Mouse (Mus musculus) kidney, postnatal 25 days (tissue): ENCODE data around the gene Trim12c.
"Not testable (repeated sequence)": the region's sequence is repeated elsewhere in the genome, so short reads cannot be mapped to it uniquely, and the experiment has no call there.

Experiments
- DNase-seq, 2 experiments: peaks; one replicate each; pipeline ENCODE4 v3.0.0; 2021; ENCODE audit warnings: mixed read lengths in 2 of 2

Gene Trim12c

DNA sequence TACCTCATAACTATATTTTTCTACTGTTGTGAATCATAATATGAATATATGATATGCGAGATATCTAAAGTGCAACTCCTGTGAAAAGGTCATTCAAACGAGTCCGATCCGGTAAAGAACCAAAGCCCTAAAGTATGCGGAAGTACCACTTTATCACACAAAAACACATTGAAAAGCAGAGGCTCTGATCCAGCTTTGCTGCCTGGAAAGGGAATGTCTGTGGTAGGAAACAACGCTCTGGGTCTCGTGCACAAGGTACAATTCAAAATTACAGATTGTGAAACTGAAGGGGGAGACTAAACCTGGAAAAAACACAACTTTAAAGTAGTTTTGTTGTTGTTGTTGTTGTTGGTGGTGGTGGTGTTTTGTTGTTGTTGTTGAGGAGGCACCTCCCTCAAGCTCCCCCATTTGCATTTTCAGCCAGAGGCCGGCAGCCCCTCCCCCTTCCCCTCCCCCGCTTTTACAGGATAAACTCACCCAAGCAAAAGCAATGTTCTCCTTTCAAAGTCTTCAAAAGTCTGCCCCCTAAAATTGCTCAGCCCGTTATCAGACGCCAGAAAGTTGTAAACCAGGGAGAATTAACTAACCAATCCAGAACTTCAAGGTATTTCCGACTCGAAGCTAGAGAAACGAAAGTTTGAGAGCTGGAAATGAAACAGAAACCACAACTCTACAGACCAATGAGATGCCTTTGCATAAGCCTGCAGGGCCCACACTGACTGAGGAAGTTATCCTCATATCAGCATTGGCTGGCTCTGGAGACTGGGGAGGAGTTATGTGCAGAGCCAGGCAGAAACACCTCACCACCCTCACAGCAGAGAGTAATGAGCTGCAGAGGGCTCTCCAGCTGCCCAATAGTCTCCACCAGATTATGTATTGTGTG is at the start of gene Trim12c:
Trim12c (minus strand) TSS at position 646 of the 883 bp plus-strand sequence.
- peak; percentile 77 to 90 for DNase-seq

DNA sequence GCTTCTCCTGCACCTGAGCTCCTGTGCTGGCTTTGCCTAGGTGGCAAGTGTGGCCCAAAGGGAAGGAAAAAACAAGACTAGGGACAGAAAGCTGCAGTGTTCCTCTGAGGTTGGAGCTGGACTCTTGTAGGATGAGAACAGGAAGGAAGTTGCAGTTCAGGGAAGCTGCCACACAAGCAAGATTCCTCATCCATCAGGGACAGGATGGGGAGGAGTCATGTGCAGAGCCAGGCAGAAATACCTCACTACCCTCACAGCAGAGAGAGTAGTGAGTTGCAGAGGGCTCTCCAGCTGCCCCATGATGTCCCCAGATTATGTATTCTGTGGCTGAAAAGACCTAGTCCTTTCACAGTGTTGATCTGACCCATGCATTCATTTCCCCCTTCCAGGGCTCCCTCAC is 48.0 kb upstream of the Trim12c start:
- DNase-seq: peak in 1 of 2 experiments; percentile 37

DNA sequence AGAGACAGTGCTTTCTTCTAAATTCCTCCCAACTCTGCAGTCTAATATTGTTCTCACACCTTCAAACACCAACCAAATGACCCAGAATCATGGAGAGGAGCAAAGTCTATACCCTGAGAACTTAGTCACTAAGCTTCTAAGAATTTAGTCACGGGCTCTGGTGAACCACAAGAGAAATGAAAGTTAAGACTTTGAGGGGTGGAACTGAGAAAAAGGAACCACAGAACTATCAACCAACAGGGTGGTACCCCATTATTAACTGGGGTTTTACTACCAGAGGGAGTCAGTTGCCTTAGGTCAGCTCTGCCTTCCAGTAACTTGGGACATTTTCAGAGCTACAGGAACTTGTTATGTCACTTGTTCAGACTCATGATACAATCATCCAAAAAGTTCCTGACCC is 47.5 kb upstream of the Trim12c start, which contains the start of gene Trim30c:
Trim30c (minus strand) TSS at position 140 of the 400 bp plus-strand sequence.
- no peak for DNase-seq

DNA sequence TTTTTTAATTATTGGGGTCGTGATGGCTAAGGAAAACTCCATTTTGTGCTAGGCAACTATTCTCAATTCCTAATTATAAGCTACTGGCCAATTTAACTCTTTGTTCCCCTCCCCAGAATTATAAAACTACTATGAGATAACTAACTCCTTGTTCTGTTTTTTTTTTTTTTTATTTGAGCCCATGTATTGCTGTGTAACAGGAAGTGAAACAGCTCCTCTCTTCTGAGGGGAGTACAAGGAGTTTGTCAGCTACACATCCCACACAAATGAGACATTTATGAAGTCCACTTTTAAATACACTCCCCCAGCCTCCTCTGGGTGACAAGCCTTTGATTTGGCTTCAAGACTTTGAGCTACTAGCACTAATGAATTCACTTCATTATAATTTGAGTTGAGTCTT is 45.3 kb upstream of the Trim12c start:
- no peak for DNase-seq

DNA sequence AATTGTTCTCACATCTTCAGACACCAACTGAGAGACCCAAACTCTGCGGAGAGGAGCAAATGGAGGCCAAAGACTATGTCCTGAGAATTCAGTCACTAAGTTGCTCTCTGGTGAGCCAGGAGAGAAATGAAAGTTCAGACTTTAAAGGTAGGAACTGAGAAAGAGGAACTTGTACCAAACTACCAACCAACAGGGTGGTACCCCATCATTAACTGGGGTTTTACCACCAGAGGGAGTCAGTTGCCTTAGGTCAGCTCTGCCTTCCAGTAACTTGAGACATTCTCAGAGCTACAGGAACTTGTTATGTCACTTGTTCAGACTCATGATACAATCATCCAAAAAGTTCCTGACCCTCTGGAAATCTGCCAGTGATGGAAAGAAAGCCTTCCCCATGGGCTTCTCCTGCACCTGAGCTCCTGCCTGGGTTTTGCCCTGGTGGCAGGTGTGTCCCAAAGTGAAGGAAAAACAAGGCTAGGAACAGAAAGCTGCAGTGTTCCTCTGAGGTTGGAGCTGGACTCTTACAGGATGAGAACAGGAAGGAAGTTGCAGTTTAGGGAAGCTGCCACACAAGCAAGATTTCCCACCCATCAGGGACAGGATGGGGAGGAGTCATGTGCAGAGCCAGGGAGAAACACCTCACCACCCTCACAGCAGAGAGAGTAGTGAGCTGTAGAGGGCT is 16.7 kb upstream of the Trim12c start, which contains the start of gene Trim30b:
Trim30b (minus strand) TSS at position 149 of the 679 bp plus-strand sequence.
- DNase-seq: no peak

DNA sequence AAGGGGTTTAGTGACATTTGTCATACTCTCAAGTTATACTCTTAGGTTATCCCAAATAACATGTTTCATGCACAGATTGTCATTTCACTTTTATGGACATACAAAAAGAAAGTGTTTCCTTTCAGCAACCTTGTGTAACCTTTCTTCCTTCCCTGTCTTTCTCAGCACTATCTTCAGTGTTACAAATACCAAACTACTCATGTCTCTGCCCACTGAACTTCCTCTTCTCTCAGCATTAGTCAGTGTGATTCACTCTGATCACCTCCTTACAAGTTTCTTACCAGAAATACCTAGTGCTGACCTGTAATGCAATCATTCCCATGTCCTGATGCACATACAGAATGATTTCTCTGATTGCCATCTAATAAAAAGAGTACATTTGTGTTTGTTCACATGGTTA is 13.2 kb upstream of the Trim12c start:
- no peak for DNase-seq

DNA sequence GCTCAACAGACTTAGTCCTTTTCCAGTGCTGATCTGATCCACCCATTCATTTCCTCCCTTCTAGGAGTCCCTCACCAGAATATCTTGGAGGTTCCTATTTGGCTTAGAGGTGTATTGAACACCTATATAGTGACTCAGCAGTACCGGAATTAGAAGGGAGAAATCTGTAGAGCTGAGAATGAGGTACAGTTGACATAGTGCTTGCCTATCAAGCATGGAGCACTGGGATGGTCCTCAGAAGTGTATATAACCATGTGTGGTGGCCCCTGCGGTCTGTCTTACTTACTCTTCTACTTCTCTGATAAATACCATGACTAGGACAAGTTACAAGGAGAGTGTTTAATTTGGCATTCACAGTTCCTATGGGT is 422 bp upstream of the Trim12c start:
- DNase-seq: no peak

DNA sequence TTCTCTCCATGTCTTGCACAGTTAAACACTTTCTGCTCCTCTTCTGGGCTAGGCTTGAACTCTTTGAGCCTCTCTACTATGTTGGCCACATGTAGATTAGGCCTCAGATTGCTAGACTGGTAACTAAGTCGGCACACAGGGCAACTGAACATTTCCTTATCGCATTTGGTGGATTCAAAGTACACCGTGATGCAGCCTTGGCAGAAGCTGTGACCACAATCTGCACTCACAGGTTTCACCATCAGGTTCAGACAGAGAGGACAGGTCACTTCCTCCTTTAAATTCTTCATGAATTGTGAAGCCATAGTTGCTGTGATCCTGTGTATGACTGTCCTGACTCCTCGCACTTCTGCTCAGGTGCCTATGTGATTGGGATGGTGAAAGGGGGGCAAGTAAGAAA is 5.1 kb downstream of the Trim12c start:
- not testable (repeated sequence) for DNase-seq

DNA sequence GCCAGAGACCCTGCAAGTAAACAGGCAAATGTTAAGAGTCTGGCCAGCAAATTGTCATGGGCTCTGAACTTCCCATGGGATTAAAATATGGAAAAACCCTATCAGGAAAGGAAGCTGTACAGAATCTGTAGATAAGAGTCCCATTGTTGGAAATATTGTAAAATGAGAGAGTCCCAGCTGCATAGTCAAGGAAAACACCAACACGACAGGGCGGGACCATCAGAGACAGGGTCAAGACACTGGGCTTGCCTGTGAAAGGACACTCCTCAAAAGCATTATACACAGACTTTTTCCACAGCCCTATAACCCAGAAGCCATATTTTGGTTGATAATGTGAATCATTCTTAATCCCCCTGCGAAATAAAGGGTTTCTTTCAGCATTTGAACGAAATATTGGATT is 12.4 kb downstream of the Trim12c start:
- DNase-seq: not testable (repeated sequence)

DNA sequence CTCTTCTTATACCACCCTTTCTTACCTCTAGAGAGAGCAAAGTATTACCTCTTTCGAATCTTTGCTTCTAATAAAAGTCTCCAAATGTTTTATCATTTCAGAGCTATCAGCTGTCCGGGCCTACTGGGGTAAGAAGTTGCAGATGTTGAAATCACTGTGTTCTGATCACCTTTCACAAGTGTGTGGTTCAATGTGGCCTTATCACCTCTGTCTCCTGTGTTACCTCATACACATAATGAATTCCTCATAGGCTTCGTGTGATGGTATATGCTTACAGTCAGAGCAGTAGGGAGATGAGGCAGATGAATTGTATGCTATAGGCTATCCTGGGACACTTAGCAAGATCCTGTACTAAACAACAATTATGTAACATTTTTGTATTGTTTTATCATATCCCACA is 17.6 kb downstream of the Trim12c start:
- not testable (repeated sequence) for DNase-seq

DNA sequence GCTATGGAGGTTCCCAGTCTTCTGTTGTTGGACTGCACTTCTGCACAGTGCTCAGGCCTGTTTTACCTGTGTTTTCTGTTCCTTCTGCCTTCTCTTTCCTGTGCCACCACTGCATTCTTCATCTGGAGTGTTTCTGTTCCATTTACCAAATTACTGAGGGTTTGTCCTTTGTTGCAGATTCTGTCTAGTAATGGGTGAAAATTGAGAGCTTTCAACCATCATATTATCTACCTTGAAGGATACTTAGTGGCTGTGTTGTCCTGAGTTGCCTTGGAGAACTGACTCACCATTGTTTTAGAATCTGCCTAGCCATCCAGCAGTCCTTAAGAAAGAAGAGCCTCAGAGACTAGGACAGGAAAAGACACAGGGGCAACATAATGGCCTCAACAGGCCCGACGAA is 24.0 kb downstream of the Trim12c start, which contains the start of gene Trim34b:
Trim34b (plus strand) TSS at position 301 of the 400 bp plus-strand sequence.
- DNase-seq: not testable (repeated sequence)

DNA sequence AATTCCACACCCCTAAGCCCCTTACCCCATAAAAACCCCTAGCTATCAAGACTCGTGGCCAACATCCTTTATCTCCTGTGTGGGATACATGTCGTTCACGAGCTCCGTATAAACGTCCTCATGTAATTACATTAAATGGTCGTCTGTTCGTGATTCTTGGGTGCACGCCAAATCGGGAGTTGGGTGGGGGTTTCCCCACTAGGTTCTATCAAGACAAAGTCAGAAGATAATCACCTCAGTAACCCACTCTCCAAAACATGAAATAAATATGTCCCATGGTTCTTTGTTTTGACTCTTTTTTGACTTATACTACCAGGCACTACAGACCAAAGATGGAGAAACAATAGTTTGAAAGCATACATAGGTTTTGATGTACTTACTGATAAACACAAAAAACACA is 31.1 kb downstream of the Trim12c start:
- DNase-seq: no peak

DNA sequence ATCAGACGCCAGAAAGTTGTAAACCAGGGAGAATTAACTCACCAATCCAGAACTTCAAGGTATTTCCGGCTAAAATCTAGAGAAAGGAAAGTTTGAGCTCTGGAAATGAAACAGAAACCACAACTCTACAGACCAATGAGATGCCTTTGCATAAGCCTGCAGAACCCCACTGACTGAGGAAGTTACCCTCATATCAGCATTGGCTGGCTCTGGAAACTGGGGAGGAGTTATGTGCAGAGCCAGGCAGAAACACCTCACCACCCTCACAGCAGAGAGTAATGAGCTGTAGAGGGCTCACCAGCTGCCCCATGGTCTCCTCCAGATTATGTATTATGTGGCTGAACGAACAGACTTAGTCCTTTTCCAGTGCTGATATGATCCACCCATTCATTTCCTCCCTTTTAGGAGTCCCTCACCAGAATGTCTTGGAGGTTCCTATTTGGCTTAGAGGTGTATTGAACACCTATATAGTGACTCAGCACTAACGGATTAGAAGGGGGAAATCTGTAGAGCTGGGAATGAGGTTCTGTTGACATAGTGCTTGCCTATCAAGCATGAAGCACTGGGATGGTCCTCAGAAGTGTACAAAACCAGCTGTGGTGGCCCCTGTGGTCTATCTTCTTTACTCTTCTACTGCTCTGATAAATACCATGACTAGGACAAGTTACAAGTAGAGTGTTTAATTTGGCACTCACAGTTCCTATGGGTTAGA is 37.6 kb downstream of the Trim12c start, which contains the start of gene Trim12a:
Trim12a (minus strand) TSS at position 98 of the 712 bp plus-strand sequence.
- not testable (repeated sequence) for DNase-seq

DNA sequence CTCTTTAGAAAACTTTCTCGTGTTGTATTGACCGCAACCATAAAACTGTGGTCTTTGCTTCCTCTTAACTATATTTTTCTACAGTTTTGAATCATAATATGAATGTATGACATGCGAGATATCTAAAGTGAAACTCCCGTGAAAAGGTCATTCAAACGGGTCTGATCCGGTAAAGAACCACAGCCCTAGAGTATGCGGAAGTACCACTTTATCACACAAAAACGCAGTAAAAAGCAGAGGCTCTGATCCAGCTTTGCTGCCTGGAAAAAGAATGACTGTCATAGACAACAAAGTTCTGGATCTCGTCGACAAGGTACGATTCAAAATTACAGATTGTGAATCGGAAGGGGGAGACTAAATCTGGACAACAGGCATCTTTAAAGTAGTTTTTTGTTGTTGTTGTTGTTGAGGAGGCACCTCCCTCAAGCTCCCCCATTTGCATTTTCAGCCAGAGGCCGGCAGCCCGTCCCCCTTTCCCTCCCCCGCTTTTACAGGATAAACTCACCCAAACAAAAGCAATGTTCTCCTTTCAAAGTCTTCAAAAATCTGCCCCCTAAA is 38.3 kb downstream of the Trim12c start:
- peak in 1 of 2 experiments; percentile 10 for DNase-seq

DNA sequence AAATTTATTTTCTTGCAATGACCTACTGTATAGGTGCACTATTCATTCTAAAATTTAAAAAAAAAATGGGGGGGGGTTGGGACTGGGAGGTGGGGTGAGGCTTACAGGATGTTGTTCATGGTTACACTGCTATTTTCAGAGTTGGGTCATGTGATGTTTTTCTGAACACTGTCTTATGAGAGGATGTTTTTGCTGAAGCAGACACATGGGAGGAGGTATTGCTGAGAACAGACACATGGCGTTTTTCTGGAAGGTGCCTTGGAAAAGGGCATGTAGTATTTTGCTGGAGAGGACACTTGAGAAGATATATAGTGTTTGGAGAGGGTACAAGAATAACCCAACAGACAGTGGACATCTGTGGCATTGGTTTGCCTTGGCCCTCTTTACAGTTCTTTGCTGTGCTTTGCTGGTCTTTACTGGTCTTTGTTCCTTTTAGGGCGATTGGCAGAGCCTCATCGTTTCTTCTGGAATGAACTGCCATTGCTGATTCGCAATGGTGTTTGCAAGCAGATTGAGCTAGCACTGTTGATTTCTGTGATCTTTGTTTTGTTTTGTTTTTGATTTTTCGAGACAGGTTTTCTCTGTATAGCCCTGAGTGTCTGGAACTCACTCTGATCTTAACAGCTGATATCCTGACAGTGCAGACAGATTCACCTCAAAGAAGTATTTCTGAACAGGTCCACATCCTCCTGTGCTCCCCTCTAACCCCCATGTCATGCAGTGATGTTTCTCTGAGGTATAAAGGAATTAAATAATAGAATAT is 61.3 kb downstream of the Trim12c start:
- DNase-seq: no peak

DNA sequence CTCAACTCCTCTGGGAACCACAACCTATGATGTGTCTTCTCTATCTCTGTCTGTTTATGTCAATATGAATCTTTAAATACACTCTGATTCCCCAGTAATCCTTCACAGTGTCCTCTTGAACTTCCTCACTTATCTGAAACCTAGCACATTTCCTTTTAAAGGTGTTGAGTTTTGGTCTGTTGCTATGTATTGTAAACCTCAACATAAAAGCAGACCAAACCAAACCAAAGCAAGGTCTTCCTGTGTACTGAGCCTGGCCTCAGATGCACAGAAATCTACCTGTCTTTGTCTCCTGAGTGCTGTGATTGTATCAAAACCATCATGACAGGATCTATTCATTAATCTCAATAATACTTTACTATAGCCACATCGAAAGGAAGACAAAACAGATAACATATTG is 62.5 kb downstream of the Trim12c start:
- no peak for DNase-seq
